Mouse (Mus musculus) midbrain, embryonic 14.5 days (tissue): ENCODE measurements around the gene Ptgis. TPM values are rescaled to one million over a fixed set of nuclear protein-coding genes. Genes with fewer than 3 reads are reported as not detected.

ENCODE experiments used
- ATAC-seq: fragments of 200-750 bp; cut with Nextera tagmentation; 2 replicates; pipeline ENCODE4 v1.8.0; 2017; ENCODE audit warnings: moderate number of reproducible peaks, moderate library complexity; ENCODE audit not compliant: low FRiP score, low TSS enrichment
- DNase-seq: peaks from one replicate; pipeline ENCODE4 v3.0.0-alpha.2; 2015
- H3K27ac ChIP-seq: fragments of 300-500 bp; sonication (generic); replicated peaks from 2 replicates; pipeline ENCODE4 v1.5.1; 2014; ENCODE audit warnings: mild to moderate bottlenecking, low read depth, low read length, moderate library complexity
- H3K27me3 ChIP-seq: fragments of 300-500 bp; sonication (generic); 2 replicates; pipeline ENCODE4 v1.6.1; 2014; ENCODE audit warnings: low read length, control low read depth, mixed read lengths; ENCODE audit not compliant: control insufficient read depth, insufficient read depth
- H3K36me3 ChIP-seq: fragments of 300-500 bp; sonication (generic); 2 replicates; pipeline ENCODE4 v1.6.1; 2014; ENCODE audit warnings: low read length, control low read depth; ENCODE audit not compliant: control insufficient read depth, insufficient read depth
- H3K4me1 ChIP-seq: fragments of 300-500 bp; sonication (generic); 2 replicates; pipeline ENCODE4 v1.6.1; 2014; ENCODE audit warnings: mild to moderate bottlenecking, antibody characterized with exemption, low read length, control low read depth; ENCODE audit not compliant: control insufficient read depth, insufficient read depth
- H3K4me2 ChIP-seq: fragments of 300-500 bp; sonication (generic); 2 replicates; pipeline ENCODE4 v1.6.1; 2014; ENCODE audit warnings: mild to moderate bottlenecking, low read length, moderate library complexity
- H3K4me3 ChIP-seq: fragments of 300-500 bp; sonication (generic); replicated peaks from 2 replicates; pipeline ENCODE4 v1.5.1; 2014; ENCODE audit warnings: low read depth, low read length
- H3K9ac ChIP-seq: fragments of 300-500 bp; sonication (generic); replicated peaks from 2 replicates; pipeline ENCODE4 v1.6.1; 2014; ENCODE audit warnings: mild to moderate bottlenecking, low read length, moderate library complexity
- H3K9me3 ChIP-seq: fragments of 300-500 bp; sonication (generic); 2 replicates; pipeline ENCODE4 v1.6.1; 2016; ENCODE audit warnings: low read length, control low read depth, mixed read lengths; ENCODE audit not compliant: control insufficient read depth
- WGBS: fragments of 180-500 bp; shearing (Covaris S2); extraction: QIAGEN DNeasy Blood & Tissue Kit; methylation state at CpG from one replicate; pipeline ENCODE4 v1.1.7; 2014; 5-methylcytosine and 5-hydroxymethylcytosine counted together
- polyA plus RNA-seq: library from polyadenylated mRNA; unstranded; fragments of >200 nt; fragmentation: Nextera tagmentation; extraction: Ambion mirVana; gene quantifications from 2 replicates; pipeline ENCODE4 v1.2.1, GENCODE M21; 2014

Gene Ptgis
- polyA plus RNA-seq, 1 experiment from 2014 or later: 5.3 TPM

GRCm38 (mm10) chr2:167274713-167275465, 34.5 kb upstream of the Ptgis start:
- no peaks in the 10 kb centered on the region for H3K9me3 ChIP-seq
- no peaks in the 10 kb centered on the region for H3K4me1 ChIP-seq
- no peaks in the 10 kb centered on the region for H3K27me3 ChIP-seq
- DNase-seq (no peak), ATAC-seq (no peak)
- no peak overlapping the region for H3K9ac ChIP-seq
- no peak overlapping the region for H3K4me2 ChIP-seq
- 61% methylated on average over 10 of the region's 10 CpGs for WGBS
- H3K4me3 ChIP-seq: no peak overlapping the region
- no peaks in the 10 kb centered on the region for H3K36me3 ChIP-seq
- no peak overlapping the region for H3K27ac ChIP-seq

DNA sequence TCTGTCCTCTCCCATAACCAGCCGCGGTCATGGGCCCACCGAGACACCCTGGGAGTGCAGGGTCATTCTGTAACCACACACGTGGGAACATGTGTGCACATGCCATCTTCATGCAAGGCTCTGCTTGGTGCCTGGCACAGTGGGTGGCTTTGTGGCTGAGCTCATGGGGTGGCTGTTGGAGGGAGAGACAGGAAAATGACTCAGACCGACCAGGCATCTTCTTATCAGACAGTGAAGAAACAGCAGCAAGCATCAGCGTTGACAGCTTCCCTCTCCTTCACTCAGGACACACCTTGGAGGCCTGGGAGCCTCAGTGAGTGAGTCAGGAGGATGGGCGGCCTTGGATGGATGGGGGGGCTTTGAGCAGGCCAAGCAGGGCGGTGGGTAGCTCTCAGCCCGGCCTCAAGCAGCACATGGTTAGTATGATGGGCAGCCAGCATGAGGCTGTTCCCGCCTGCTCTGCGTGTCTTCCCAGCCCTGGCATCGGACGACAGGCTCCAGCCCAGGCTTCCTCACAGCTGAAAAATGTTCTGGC, 32.9 kb upstream of the Ptgis start:
- Histone ChIP-seq H3K4me2 (no peak overlapping the region), H3K36me3 (no peaks in the 10 kb centered on the region), H3K27ac (no peak overlapping the region), H3K4me3 (no peak overlapping the region), H3K9me3 (no peaks in the 10 kb centered on the region), H3K9ac (no peak overlapping the region), H3K27me3 (no peaks in the 10 kb centered on the region), H3K4me1 (no peaks in the 10 kb centered on the region)
- DNase-seq (no peak), ATAC-seq (no peak)
- WGBS: 81% methylated on average over 13 of the region's 13 CpGs

DNA sequence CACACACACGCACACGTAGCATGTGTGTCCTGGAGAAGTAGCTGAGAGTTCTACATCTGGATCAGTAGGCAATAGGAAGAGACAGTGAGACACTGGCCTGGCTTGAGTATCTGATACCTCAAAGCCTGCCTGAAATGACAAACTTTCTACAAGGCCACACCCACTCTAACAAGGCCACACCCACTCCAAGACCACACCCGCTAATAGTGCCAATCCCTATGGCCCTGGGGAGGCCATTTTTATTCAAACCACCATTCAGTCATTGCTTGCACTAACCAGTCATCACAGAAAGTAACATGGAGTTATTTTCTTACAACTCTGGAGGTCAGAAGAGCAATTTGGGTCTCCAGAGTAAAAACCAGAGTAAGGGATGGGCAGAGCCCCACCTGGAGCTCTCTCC, 32.3 kb upstream of the Ptgis start:
- DNase-seq (no peak), ATAC-seq (no peak)
- Histone ChIP-seq H3K4me1 (no peaks in the 10 kb centered on the region), H3K36me3 (no peaks in the 10 kb centered on the region), H3K9ac (no peak overlapping the region), H3K9me3 (no peaks in the 10 kb centered on the region), H3K27me3 (no peaks in the 10 kb centered on the region), H3K4me3 (no peak overlapping the region), H3K4me2 (no peak overlapping the region), H3K27ac (no peak overlapping the region)
- 78% methylated on average over 3 of the region's 3 CpGs for WGBS

DNA sequence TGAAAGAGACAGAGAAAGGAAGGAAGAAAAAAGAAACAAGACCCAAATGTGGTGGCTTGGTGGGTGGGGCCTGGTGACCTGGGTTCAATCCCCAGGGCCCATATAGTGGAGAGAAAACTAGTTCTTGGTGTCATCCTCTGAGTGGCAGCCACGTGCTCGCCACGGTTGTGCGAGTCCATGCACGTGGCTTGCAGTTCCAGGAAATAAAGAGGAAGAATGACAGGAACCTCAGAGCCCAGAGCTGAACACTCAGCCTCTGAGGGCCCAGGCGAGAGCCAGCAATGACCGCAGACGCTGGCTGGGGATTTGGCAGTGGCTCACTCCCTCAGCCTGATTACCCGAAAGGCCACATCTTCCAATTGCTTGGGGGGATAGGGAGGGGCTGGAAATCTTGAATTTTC, 30.7 kb upstream of the Ptgis start:
- no peaks in the 10 kb centered on the region for H3K4me1 ChIP-seq
- no peaks in the 10 kb centered on the region for H3K9me3 ChIP-seq
- H3K4me3 ChIP-seq: no peak overlapping the region
- H3K27me3 ChIP-seq: no peaks in the 10 kb centered on the region
- no peak for ATAC-seq
- no peak overlapping the region for H3K9ac ChIP-seq
- DNase-seq: no peak
- no peaks in the 10 kb centered on the region for H3K36me3 ChIP-seq
- WGBS: 86% methylated on average over 9 of the region's 9 CpGs
- no peak overlapping the region for H3K4me2 ChIP-seq
- no peak overlapping the region for H3K27ac ChIP-seq

DNA sequence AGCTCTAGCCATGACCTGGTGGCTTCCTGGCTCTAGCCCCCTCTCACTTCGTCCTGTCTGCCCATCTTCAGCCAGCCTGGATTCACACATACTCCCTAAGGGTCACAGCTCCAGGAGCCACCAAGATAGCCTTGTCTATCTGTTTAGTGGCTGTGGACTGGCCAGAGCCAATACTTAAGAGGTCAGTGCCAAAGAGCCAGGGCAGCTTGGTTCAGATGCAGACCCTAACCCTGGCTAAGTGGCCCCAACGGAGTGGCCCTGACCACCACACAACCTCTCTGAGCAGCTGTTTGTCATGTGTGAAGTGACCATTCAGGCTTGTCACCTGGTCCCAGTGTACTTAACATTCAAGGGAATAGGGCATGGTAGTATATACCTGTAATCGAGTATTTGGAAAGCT, 30.1 kb upstream of the Ptgis start:
- DNase-seq: no peak
- Histone ChIP-seq H3K27ac (no peak overlapping the region), H3K4me3 (no peak overlapping the region), H3K9ac (no peak overlapping the region), H3K4me1 (no peaks in the 10 kb centered on the region), H3K27me3 (no peaks in the 10 kb centered on the region), H3K4me2 (no peak overlapping the region), H3K9me3 (no peaks in the 10 kb centered on the region), H3K36me3 (no peaks in the 10 kb centered on the region)
- 87% methylated on average over 3 of the region's 3 CpGs for WGBS
- no peak for ATAC-seq

DNA sequence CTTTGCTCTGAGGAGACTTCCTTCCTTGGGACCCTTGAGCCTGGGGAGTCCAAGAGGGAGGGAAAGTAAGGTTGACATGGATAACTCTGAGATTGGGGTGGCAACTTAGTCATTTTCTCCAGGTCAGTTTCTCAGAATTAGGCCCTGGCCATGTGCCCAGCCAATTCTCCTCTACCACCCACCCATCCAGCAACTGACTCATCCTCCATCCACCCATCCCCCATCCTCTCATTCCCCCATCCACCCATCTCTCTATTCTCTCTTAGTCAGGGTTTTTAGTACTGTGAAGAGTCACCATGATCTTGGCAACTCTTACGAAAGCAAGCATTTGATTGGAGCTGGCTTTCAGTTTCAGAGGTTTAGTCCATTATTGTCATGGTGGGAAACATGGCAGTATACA, 28.3 kb upstream of the Ptgis start:
- Histone ChIP-seq H3K9me3 (no peaks in the 10 kb centered on the region), H3K4me2 (no peak overlapping the region), H3K9ac (no peak overlapping the region), H3K4me1 (no peaks in the 10 kb centered on the region), H3K36me3 (no peaks in the 10 kb centered on the region), H3K27me3 (no peaks in the 10 kb centered on the region), H3K27ac (no peak overlapping the region), H3K4me3 (no peak overlapping the region)
- 100% methylated on average over 1 of the region's 1 CpGs for WGBS
- ATAC-seq (no peak), DNase-seq (no peak)

- no peak overlapping the region for H3K27ac ChIP-seq
- DNase-seq: no peak
- ATAC-seq: no peak
- WGBS: 93% methylated on average over 8 of the region's 8 CpGs
- no peaks in the 10 kb centered on the region for H3K4me1 ChIP-seq
- H3K4me2 ChIP-seq: no peak overlapping the region
- H3K36me3 ChIP-seq: no peaks in the 10 kb centered on the region
- H3K9ac ChIP-seq: no peak overlapping the region
- H3K9me3 ChIP-seq: no peaks in the 10 kb centered on the region
- no peaks in the 10 kb centered on the region for H3K27me3 ChIP-seq
- no peak overlapping the region for H3K4me3 ChIP-seq
These were observed 27.9 kb upstream of the Ptgis start for GRCm38 (mm10) chr2:167268411-167268690.

- Histone ChIP-seq H3K9me3 (no peaks in the 10 kb centered on the region), H3K4me3 (no peak overlapping the region), H3K4me2 (no peak overlapping the region), H3K27me3 (no peaks in the 10 kb centered on the region), H3K36me3 (no peaks in the 10 kb centered on the region), H3K9ac (no peak overlapping the region), H3K4me1 (no peaks in the 10 kb centered on the region), H3K27ac (no peak overlapping the region)
- WGBS: 86% methylated on average over 14 of the region's 14 CpGs
- ATAC-seq (no peak), DNase-seq (no peak)
These were observed 27.4 kb upstream of the Ptgis start for GRCm38 (mm10) chr2:167267531-167268410.

DNA sequence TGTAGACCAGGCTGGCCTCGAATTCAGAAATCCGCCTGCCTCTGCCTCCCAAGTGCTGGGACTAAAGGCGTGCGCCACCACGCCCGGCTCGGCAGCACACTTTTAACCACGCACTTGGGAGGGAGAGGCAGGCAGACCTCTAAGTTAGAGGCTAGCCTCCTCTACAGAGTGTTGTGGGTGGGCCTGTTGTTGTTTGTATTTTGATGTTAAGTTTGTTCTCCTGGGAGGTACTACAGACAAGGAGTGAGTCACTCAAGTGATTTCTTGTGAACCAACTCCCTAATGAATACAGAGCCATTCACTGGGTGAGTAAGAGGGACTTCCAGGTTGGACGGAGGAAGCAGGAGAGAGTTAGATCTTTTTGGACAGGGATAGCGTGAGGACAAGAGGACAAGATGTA, 25.8 kb upstream of the Ptgis start:
- no peak overlapping the region for H3K9ac ChIP-seq
- no peak overlapping the region for H3K4me3 ChIP-seq
- WGBS: 93% methylated on average over 10 of the region's 10 CpGs
- no peak for ATAC-seq
- H3K36me3 ChIP-seq: no peaks in the 10 kb centered on the region
- H3K27me3 ChIP-seq: no peaks in the 10 kb centered on the region
- H3K9me3 ChIP-seq: no peaks in the 10 kb centered on the region
- no peak overlapping the region for H3K4me2 ChIP-seq
- DNase-seq: no peak
- H3K27ac ChIP-seq: no peak overlapping the region
- H3K4me1 ChIP-seq: no peaks in the 10 kb centered on the region
